Mouse (Mus musculus) right cerebral cortex, postnatal 25 days (tissue): ENCODE data around the gene Ccdc180.
A peak's percentile ranks its signal among the peaks of the same experiment; 100 is the strongest.

Experiments used
- DNase-seq: peaks from one replicate; pipeline ENCODE4 v3.0.0; 2022

Ccdc180 gene

DNA sequence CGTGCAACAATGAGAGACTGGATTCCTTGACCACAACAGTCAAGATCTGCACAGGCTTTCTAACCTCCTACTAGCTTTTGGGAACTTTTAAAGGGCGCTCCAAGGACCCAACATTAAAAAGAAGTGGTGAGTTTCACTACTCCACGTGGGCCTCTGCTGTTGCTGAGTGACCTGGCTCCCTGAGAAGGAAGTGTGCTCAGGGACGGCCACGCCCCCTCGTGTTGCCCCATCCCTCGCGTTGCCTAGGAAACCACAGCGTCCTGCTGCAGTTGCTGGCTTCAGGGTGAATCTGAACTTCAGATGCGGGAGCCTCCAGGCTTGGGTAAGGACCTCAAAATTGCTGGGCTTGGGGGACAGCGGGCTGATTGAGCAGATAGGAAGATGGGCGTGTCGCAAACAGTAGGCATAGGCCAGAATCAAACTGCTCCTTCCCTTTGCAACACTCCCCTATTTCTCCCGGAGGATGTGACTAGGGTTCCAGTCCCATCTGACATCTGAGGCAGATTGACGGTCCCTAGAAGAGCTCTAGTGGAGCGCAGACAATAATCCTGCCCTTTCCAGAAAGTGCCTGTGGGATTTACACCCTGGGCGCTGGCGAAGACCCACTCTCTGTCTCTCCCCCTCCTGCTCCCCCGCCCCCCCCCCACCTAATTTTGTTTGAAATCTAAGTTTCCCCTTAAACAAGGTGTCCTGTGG is at the start of gene Ccdc180:
Gene Ccdc180 (plus strand): TSS at position 238 of the 696 bp plus-strand sequence.
- peak; percentile 31 for DNase-seq

DNA sequence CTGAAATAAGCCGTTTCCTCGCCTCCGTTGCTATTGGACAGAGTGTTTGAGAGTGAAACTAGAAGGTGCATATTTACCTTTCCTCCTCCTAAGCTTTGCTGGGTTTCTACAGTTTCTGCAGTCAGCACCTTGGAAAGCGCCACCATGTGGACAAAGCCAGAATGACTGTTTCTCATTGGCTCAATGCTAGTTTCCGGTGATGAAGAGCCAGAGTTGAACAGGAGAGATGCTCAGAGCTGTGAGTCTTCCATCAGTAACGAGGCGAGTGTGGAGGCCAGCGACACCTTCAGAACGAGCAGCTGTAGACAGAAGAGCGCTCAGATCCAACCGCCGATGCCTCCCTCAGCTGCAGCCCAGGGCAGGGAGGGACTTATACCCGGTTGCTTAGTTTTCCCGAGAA is 45.7 kb upstream of the Ccdc180 start:
- peak; percentile 19 for DNase-seq

DNA sequence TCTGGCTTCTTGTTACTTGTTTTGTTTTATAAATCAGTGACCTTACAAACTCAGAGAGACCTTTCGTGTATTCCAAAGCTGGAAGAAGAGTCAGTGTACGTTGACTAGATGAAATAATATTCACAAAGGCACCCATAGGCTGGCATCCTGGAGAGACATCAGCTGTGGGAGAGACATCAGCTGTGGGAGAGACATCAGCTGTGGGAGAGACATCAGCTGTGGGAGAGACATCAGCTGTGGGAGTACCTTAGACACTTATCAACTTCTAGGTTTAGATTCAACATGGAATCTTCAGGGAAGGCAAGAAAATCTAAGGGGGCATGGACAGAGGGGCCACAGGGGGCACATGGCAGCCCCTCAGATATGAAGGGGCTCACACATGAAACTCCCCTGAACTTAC is 43.8 kb upstream of the Ccdc180 start:
- no peak for DNase-seq

DNA sequence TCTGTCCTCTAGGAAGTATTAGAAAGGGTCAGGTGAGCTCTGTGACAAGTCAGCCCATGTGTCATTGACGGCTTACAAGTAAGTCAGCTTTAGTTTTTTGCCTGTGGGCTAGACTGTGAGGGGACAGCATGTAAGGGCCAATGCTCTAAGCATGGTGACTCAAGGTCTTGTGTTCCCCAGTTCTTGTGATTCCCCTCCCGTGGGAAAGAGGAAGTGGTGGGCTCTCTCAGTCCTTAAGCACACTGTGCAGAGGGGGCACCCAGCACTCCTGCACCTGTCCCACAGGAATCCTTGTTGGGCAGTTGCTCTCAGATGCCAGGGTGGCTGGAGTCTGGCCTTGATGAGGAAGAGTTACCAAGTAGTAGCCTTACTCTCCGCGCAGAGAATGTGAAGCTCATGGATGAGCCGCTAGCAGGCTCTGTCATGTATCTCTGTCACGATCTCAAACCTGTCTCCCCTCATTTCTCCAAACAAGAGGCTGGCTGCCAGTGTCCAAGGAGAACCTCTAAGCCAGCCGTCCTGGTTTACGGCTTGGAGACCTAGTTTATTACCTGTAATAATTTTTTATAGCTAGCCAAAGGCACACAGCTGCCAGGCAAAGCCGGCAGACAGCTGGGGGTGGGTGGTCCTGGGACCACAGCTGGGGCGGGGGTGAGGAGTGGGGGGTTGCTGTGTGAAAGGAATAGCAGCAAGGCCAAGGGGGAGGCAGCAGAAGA is 41.8 kb upstream of the Ccdc180 start, which contains the start of gene Stra6l:
Gene Stra6l (plus strand): TSS at position 556 of the 716 bp plus-strand sequence.
- DNase-seq, result no peak

DNA sequence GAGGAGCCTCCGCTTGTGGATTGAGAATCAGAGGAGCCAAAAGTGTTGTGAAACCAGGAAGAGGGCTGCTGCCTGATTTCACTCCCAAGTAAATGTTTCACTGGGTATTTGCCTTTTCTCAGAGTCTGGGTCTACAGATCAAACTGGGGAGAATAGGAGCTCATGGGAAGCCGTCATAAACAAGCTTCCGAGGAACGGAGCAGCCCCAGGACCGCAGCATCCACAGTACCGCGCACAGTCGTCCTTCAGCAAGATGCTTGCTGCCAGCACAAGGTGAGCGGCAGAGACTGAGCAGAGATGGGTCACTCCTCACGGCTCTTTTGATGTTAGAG is 41.3 kb upstream of the Ccdc180 start:
- DNase-seq, result no peak

DNA sequence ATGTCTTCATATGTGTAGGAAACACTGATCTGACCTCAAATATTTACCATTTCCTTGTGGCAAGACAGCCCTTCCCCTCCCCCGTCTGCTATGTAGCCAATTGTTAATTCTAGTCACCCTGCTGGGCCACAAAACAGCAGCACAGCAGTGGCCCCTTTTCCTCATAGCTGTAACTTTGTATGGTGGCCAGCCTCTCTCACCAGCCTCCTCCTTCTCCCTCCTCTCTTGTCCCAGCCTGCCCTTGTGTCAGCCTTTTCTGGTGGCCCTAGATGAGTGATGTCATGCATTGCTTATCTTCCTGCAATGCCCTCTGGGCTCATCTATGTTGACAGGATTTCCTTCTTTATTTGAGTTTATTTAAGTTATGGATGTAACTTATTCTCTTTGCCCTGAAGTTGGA is 40.7 kb upstream of the Ccdc180 start:
- DNase-seq, result no peak

DNA sequence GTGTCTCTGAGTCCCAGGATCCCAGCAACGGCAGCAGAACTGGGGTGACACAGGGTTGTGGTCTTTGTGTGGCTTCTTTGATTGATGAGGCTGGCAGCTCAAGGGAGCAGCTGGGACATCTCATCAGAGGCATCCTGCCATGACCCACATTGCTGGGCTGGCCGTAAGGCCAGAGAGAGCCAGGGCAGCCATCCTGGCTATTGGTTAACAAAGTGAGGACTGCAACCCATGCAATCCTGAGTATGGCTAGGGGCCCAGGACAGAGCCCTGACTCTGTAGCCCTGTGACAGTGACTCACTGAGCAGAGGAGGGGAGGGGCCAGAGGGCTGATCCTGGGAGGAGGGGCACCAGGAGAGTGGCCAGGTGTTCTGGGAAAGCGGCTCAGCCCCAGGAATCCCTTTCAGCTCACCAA is 38.5 kb upstream of the Ccdc180 start:
- DNase-seq, result no peak

DNA sequence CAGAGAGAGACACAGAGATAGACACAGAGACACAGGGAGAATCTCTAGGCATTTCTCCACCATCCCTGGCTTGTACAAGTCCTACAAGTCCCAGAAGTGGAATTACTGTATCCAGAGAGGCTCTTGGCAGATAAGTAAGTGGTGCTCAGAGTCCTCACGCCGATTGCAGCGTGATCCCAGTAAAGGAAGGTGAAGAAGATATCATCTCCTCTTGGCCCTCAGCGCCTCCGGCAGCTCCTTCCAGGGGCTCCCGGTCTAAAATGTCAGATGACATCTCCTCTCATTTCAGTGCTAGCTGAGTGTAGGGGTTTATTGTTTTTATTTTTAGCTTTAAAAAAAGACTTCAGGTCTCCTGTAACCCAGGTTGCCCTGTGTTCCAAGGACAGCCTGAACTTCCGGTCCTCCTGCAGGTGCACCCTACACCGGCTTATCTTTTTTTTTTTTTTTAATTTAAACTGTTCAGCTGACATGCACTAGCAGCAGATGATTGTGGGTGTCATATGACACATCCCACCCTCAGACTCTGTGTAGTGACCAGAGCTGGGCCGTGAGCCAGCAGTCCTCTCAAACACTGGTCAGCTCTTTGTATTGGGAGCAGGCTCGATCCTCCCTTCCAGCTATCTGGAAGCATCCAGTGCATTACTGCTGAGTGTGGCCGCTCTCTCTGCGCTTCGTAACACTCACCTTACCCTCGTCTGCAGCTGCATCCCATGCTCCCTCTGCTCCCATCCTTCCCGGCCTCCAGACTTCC is 36.4 kb upstream of the Ccdc180 start:
- no peak for DNase-seq

DNA sequence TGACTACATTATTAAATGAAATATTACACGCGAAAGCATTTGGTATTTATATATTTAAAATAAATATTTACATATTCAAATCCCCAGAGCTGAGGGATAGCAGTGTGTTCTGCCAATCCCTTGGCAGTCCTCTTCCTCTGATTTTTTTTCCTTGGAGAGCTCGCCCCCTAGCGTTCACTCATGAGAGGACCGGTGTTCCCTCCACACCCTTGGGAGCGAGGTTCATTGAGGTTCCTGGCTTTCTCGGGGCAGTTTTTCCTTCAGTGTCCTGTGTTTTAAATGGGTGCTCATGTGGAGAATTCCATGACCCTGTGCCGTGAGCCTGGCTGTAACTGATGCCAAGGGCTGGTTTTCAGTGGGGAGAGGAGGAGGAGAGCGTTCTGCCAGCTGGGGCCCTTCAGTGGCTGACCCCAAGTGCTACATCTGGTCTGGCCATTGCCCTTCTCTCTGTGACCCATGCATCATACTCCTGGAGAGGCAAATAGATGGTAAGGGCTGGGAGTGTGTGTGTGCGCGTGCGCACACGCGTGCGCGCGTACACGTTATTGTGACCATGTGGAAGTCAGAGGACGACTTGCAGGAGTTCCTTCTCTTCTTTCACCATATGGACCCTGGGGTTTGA is 34.2 kb upstream of the Ccdc180 start:
- DNase-seq, result peak; percentile 63

DNA sequence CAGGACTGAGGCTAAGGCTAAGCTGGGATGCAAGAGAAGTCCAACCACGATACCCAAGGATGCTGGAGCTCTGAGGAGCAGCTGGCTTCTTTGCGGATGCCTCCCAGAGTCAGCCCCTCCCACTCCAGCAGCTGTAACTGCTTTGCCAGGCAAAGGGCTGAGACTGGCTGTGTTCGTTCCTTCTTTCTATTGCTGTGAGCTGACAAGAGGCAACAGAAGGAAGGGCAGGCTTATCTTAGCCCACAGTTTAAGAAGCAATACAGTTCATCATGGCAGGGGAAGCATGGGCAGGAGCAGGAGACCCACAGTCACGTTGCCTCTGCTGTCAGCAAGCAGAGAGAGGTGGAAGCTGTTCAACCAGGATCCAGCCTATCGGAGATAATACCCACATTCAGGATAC is 28.9 kb upstream of the Ccdc180 start:
- DNase-seq, result no peak

DNA sequence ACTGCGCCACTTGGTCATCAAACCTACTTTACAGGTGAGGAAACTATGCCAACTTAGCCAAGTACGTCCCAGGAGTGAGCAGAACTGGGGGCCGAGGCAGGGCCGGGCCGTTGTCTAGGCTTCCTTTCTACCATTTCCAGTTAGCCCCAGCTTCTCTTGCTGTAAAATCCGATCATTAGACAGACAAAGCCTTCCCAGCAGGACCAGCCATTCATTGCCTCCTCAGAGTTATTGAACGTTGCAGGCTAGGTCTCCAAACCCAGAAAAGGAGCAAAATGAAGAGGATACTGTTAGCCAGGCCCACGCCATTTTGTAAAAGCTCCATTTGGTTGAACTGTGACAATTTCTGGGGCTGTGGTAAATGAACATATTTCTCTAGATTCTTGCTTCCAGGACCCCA is 22.7 kb upstream of the Ccdc180 start:
- DNase-seq, result no peak

DNA sequence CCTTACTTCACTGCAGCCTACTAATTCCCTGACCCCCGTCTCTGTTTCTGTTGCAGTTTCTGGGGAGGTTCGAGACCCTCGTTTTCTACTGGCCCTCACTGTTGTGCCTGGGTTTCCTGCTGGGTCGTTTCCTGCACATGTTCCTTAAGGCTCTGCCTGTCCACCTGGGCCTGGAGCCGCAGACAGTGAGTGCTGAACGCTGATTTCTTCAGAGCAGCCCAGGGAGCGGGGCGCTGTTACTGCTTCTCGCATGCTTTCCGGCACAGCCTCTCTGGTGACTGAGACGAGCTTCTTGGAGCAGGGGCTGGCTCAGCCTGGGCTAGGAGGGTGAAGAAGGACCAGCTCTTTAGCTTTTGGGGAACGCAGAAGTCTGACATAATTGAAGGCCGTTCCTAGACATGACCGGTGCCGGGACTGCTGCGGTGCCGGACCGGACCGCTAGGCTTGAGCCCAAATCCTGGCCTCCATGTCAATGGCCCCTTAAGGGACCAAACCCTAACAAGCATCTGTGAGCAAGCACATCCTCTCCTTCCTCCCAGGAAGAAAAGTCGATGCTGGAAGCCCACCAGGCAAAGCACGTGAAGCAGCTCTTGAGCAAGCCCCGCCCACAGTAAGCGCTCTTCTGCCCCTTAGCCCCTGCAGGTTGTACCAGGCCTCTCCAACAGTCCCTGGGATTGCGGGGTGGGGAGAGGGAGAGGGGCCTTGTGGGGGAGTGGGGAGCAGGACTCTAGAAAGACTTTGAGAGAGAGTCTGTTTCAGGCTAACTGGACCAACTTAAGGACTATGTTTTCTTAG is 20.9 kb upstream of the Ccdc180 start:
- DNase-seq, result no peak

DNA sequence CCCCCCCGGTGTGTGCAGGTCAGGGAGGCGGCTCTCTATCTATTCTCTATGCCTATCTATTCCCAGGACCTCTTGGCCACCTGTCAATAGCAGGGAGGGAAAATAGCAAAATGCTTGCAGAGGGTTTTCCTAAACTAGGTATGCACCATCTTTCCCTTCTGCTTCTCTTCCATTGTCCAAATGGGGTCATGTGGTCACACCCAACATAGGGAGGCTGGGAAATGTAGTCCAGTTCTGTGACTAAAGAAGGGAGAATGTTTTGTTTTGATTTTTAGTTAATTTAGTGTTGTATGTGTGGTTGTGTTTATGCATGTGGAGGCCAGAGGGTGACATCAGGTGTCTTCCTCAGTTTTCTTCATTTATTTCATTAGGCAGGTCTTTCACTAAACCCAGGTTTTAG is 18.0 kb upstream of the Ccdc180 start:
- DNase-seq, result no peak

DNA sequence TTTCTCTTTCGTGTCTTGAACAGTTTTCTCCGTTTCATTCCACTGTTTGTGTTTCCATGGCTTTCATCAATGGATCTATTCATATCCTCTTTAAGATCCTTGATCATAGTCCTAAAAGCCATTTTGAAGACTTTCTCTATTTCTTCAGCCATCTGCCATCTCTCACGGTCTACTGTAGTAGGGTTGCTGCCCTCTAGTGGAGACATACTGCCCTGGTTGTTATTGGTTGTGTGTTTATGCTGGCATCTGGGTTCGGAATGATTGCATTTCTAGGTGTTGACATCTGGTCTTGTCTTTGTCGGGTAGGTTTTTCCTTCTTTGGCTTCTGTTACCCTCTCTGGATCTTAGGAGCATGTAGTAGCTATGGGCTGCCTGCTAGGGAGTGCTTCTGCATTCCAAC is 11.2 kb upstream of the Ccdc180 start:
- DNase-seq, result no peak

DNA sequence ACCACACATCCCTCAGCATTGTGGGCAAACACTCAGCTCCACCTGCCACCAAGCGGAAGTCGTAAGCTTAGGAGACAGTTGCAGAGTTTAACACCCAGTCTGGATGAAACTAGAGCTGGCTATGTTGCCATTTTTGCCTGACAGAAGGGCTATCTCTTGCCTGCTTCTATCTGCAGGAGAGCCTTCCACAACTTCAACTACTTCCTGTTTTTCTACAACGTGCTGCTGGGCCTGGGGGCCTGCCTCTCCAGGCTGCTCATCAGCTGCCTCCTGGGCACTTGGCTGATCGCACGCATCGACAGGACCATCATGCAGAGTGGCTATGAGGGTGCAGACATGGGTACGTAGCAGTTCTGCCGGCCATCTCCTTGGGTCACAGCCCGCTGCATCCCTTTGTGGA is 7.6 kb upstream of the Ccdc180 start:
- no peak for DNase-seq

DNA sequence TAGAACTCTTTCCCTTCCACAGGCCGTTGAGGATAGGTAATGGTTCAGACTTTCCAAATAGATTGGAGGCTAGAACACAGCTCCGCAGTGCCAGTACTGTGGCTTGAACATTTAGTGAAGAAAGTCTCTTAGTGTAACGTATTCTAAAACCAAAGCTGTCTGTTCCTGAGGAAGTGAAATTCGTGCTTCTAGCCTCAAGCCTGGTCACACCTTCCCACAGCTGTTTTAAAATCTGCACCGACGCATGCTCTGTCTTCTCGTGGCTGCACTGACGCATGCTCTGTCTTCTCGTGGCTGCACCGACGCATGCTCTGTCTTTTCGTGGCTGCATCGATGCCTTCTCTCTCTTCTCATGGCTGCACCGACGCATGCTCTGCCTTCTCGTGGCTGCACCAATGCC is 6.9 kb upstream of the Ccdc180 start:
- DNase-seq, result no peak

DNA sequence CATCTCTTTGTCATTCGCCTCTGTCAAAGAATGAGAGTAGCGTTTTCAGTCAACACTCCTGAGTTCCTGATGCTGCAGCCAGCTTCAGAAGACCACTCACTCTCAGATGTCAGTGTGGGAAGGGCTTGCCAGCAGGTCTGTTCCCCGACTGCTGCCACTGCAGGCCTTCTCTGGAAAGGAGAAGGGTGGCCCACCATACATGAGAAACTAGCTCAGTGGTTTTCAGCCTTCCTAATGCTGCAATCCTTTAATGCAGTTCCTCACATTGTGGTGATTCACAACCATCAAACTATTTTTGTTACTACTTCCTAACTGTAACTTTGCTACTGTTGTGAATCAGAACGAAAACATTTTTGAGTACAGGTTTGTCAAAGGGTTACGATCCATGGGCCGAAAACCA is 616 bp upstream of the Ccdc180 start:
- no peak for DNase-seq

DNA sequence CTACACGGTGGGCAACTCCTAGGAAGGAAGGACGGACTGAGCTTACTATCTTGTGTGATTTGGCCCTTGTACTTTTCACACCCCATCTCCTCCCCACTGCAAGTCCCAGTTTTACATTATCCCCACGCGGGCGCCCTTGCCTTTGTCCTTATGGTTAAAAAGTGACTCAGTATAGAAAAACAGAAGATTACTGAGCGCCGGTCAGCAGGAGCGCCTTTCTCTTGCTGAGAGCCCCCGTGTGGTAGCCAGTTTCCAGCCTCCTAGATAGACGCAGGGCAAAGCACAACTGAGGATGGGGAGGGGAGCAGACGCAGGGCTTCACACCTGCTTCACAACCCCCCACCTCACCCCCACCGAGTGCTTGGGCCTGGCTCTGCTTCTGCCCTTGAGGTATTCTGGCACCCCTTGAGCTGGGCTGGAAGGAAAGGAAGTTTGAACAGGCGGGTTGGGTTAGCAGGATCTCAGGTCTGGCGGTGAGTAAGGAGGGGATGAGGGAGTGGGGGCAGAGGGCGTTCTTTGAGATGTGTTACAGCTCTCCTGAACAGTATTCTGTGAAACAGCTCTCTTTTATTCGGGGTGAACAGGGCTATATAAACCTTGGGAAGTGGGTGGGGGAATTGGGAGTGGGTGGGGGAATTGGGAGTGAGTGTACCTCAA is 6.5 kb downstream of the Ccdc180 start:
- DNase-seq, result no peak

DNA sequence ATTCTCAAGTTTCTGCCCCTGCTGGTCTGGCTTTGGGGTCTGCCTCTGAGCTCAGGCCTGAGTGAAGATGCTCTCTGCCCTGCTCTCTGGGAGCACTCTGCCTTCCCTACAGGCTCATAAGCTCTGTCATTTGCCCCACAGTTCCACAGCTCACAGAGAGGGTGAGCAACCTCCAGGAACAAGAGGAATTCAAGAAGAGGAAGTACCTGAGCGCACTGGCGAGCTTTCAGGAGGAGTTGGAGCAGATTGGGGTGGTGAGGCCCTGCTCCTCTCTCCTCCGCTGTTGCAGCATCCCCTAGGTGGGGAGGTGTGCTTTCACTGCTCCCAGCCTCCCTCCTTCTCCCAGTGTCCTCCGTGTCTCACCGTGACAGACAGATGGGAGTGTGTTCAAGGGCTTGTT is 8.3 kb downstream of the Ccdc180 start:
- no peak for DNase-seq

DNA sequence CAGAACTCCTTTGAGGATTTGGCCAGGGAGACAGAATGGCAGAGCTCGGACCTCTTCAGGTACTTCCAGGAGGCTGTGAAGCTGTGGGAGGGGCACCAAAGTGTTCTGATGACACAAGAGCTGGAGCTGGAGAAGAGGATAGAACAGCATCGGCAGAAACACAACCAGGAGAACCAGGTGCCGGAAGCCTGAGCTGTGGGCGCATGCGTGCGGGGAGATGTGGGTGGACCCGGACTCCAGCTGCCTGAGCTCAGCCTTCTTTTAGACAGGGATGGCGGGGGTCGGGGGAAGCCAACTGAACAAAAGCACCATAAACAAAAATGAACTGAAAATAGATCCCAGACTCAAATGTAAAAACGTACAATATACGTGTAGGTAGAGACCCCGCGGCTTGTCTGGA is 19.2 kb downstream of the Ccdc180 start:
- DNase-seq, result peak; percentile 47

DNA sequence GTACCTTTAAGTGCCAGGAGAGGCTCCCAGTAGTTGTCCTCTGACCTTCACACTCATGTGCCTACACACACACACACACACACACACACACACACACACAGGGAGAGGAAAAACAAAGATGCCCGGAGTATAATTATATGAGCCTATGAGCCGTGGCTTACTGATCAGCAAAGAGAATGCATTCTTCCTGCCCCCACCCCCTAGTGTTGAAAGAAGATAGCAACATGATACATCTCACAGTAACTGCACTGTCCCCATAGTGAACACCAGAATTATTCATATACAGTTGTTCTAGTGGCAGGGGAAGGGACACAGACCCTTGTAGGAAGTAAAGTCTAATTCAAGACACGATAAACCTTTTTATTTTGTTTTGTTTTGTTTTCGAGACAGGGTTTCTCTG is 19.8 kb downstream of the Ccdc180 start:
- DNase-seq, result no peak

DNA sequence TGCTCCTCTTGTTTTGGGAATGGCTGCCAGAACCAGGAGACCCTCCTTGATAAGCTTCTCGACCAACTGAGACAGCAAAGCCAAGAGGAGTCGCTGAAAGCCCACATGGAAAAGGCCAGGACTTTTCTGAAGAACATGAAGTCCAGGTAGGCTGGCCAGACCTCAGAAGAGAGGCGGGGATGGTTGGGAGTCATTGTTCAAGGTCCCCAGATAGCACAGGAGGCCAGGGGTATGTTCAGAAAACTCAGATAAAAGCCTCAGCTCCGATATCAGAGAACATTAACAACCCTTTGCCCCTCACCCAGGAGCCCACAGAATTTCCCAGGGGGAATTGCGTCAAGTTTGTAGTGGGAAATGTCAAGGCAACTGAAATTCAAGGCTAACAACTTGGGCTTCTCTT is 21.2 kb downstream of the Ccdc180 start:
- DNase-seq, result no peak
